Comparison of ENCODE assay signal across 9 mouse cellular contexts in genomic region chr2:129603536-129603935, GRCm38 (mm10). TPM values are rescaled to one million over a fixed set of nuclear protein-coding genes. Genes with fewer than 3 reads are reported as not detected.
DNase-seq lines count a peak whose midpoint lies in the region; ATAC-seq and TF ChIP-seq lines count a peak whose summit lies in the region.
"Had no signal": no experiment of that assay in that cellular context is flagged by ENCODE, and none has a peak within 500 bp of the region (broad histone marks: within the 10 kb centered on the region; RNA-seq: fewer than 3 reads in every experiment).

No protein-coding gene starts in this region.

- TF ChIP-seq CTCF in intestine, postnatal 0 days (IDR thresholded peaks at IDR 0.05; ENCODE audit: low read depth), result no peak

- no peaks in the 10 kb centered on the region for H3K9me3 ChIP-seq in heart, embryonic 15.5 days (replicated peaks)
- no peaks in the 10 kb centered on the region for H3K9me3 ChIP-seq in intestine, postnatal 0 days (ENCODE audit: control insufficient read depth)
- H3K9me3 ChIP-seq in midbrain, embryonic 15.5 days, result no peaks in the 10 kb centered on the region

- no peak overlapping the region for H3K4me2 ChIP-seq in heart, embryonic 15.5 days
- H3K4me2 ChIP-seq in intestine, postnatal 0 days (replicated peaks; ENCODE audit: low read depth), result no peak overlapping the region
- no peak overlapping the region for H3K4me2 ChIP-seq in midbrain, embryonic 15.5 days

- 94% methylated on average over 1 of the region's 1 CpGs for WGBS in heart, embryonic 15.5 days
- WGBS in intestine, postnatal 0 days, result 95% methylated on average over 1 of the region's 1 CpGs
- 78% methylated on average over 1 of the region's 1 CpGs for WGBS in midbrain, embryonic 15.5 days

- no peak overlapping the region for H3K27ac ChIP-seq in heart, embryonic 15.5 days
- no peak overlapping the region for H3K27ac ChIP-seq in intestine, postnatal 0 days (ENCODE audit: low read depth, low read length)
- H3K27ac ChIP-seq in midbrain, embryonic 15.5 days, result no peak overlapping the region

- H3K36me3 ChIP-seq in heart, embryonic 15.5 days, result no peaks in the 10 kb centered on the region
- no peaks in the 10 kb centered on the region for H3K36me3 ChIP-seq in intestine, postnatal 0 days (ENCODE audit: control insufficient read depth, insufficient read depth)
- H3K36me3 ChIP-seq in midbrain, embryonic 15.5 days (replicated peaks), result no peaks in the 10 kb centered on the region

- H3K27me3 ChIP-seq in heart, embryonic 15.5 days, result no peaks in the 10 kb centered on the region
- no peaks in the 10 kb centered on the region for H3K27me3 ChIP-seq in intestine, postnatal 0 days (replicated peaks; ENCODE audit: control insufficient read depth, insufficient read depth, low read length)
- H3K27me3 ChIP-seq in midbrain, embryonic 15.5 days (replicated peaks), result no peaks in the 10 kb centered on the region

- no peak overlapping the region for H3K4me3 ChIP-seq in heart, embryonic 15.5 days
- H3K4me3 ChIP-seq in intestine, postnatal 0 days (ENCODE audit: low read depth, low read length), result no peak overlapping the region
- H3K4me3 ChIP-seq in midbrain, embryonic 15.5 days, result no peak overlapping the region

- intact Hi-C loops in left cerebral cortex, postnatal 36 days (cut with DNase I), result no loop called here

- H3K9ac ChIP-seq in heart, embryonic 15.5 days, result no peak overlapping the region
- no peak overlapping the region for H3K9ac ChIP-seq in intestine, postnatal 0 days (ENCODE audit: low read depth, low read length)
- H3K9ac ChIP-seq in midbrain, embryonic 15.5 days, result no peak overlapping the region

- ATAC-seq in heart, embryonic 15.5 days (replicated peaks; ENCODE audit: insufficient number of reproducible peaks, insufficient read depth, low FRiP score, low read depth), result 0 out of 2 replicates have a peak, but pooled peaks have one; percentile 53
- peak; percentile 71 for ATAC-seq in erythroblast, adult 5-6 weeks (replicated peaks; ENCODE audit: low FRiP score, poor library complexity, severe bottlenecking)
- ATAC-seq in intestine, postnatal 0 days, result peak; percentile 58; the same call in 1 of the 2 replicates
- ATAC-seq in midbrain, embryonic 15.5 days (replicated peaks), result peak; percentile 89

- no peak for DNase-seq in heart, postnatal 4 days
- no peak for DNase-seq in adrenal gland, postnatal 36 days
- DNase-seq in urinary bladder, adult 2 months (ENCODE audit: low spot score), result no peak
- no peak for DNase-seq in left cerebral cortex, postnatal 36 days (ENCODE audit: low spot score in 2 of 2)
- DNase-seq: thymus, postnatal 25 days had no signal

- H3K4me1 ChIP-seq in heart, embryonic 15.5 days (replicated peaks), result peaks cover 38% of the 10 kb centered on the region
- no peaks in the 10 kb centered on the region for H3K4me1 ChIP-seq in intestine, postnatal 0 days (replicated peaks; ENCODE audit: control insufficient read depth, insufficient read depth, low read length)
- H3K4me1 ChIP-seq in midbrain, embryonic 15.5 days, result peaks cover 21% of the 10 kb centered on the region

RNA-seq across cellular contexts. Expression of gene Sirpa, which starts 10.9 kb away (rescaled TPM):
- 13.8 and 20.1 TPM in 2 replicates for polyA plus RNA-seq in heart, embryonic 15.5 days (2015; fragmentation: Nextera tagmentation; extraction: Ambion mirVana)
- total RNA-seq in heart, postnatal 4 days (2021), result 10 to 100 TPM; 22.4 to 23.0 TPM
- 46.3 and 59.8 TPM in 2 replicates for total RNA-seq in erythroblast, adult 5-6 weeks (2015; ENCODE audit: low replicate concordance)
- 45.0 and 60.8 TPM in 2 replicates for total RNA-seq in erythroblast, adult 5-6 weeks (2017; ENCODE audit: low replicate concordance)
- 9.5 and 9.7 TPM in 2 replicates for polyA plus RNA-seq in intestine, postnatal 0 days (2015; fragmentation: Nextera tagmentation; extraction: Ambion mirVana)
- polyA plus RNA-seq in midbrain, embryonic 15.5 days (2015; fragmentation: Nextera tagmentation; extraction: Ambion mirVana), result 39.5 and 40.5 TPM in 2 replicates
- 10 to 100 TPM; 37.5 to 66.5 TPM for total RNA-seq in adrenal gland, postnatal 36 days (2021)
- polyA plus RNA-seq in urinary bladder, adult 2 months (2012; rRNA removed), result 38.3 and 39.3 TPM in 2 replicates
- total RNA-seq in left cerebral cortex, postnatal 36 days (2021), result 100 to 1,000 TPM; 386 to 401 TPM

Comparison
In these comparisons a context has a peak if more than half of its experiments do, and no peak if none do; other contexts are left out.
1. RNA of gene Sirpa, which starts 10.9 kb away (total RNA-seq): 386 to 401 TPM in left cerebral cortex, postnatal 36 days; 37.5 to 66.5 TPM in adrenal gland, postnatal 36 days, 45.0 to 60.8 TPM in erythroblast, adult 5-6 weeks and 22.4 to 23.0 TPM in heart, postnatal 4 days; every median in the first group is over 4 times any median in the second.
2. Peak in every context shown above with its lines, with median percentiles within 50 percentile points of each other: ATAC-seq.